Mouse (Mus musculus): ENCODE data around the gene Sema4c. TPM values are rescaled to one million over a fixed set of nuclear protein-coding genes. Genes with fewer than 3 reads are reported as not detected.

The Sema4c gene
- polyA plus RNA-seq, 1 experiment from 2014 or later: 3.9 TPM

DNA sequence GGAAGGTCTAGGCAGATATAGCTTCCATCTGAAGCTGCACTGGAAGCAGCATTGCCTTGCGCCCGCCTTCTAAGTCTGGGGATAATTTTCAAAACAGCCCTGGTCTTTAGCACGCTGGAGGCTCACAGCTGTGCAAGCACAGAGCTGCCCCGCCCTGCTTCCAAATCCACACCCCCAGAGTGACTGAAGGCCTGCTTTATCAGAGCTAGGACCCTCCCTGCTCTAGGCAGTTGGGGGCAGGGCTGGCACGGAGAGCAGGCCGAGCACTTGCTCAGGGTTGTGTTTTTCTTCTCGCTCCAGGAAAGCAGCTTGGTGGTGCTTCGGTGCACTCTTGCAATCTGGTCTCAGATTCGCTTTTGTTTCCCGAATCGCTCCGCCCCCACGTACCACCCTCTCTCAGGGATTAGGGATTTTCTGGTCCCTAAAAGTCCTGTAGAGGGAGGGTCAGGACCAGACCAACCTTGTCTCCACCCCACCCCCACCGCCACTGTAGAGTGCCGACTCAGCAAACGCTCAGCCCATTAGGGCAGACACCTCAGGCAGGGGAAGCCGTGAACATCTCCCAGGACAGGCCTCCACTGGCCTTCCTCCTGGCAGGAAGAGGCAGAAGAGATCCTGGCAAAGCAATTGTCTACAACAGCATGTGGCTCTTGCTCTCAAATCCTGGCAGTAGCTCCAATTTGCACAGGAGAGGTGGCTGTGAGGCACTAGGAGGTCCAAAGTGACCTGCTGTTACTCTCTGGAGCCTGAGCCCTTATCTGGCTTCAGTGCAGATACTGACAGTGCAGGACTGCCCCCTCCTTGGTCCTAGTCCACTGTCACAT is 22.4 kb upstream of the Sema4c start:
- H3K9me3 ChIP-seq (ENCODE audit: control insufficient read depth): no peaks in the 10 kb centered on the region
- no peaks in the 10 kb centered on the region for H3K27me3 ChIP-seq (replicated peaks; ENCODE audit: control insufficient read depth, insufficient read depth, low read length)
- H3K36me3 ChIP-seq (ENCODE audit: control insufficient read depth, insufficient read depth): no peaks in the 10 kb centered on the region
- TF ChIP-seq CTCF (IDR thresholded peaks at IDR 0.05; ENCODE audit: low read depth): 0 out of 2 replicates have a peak, but pooled peaks have one; percentile 14
- H3K9ac ChIP-seq (ENCODE audit: low read depth, low read length): no peak overlapping the region
- 0 out of 2 replicates have a peak overlapping the region, but pooled peaks have one; percentile 16 for H3K4me3 ChIP-seq (ENCODE audit: low read depth, low read length)
- peak overlapping the region; percentile 31 for H3K27ac ChIP-seq (ENCODE audit: low read depth, low read length)
- 1% methylated on average over 17 of the region's 17 CpGs for WGBS
- H3K4me2 ChIP-seq (replicated peaks; ENCODE audit: low read depth): peak overlapping the region; percentile 58
- peak; percentile 75 for ATAC-seq
- peaks cover 28% of the 10 kb centered on the region for H3K4me1 ChIP-seq (replicated peaks; ENCODE audit: control insufficient read depth, insufficient read depth, low read length)

GRCm38 (mm10) chr1:36579974-36580383 is 21.8 kb upstream of the Sema4c start:
- Histone ChIP-seq H3K27me3 (replicated peaks; ENCODE audit: control insufficient read depth, insufficient read depth, low read length) (no peaks in the 10 kb centered on the region), H3K4me2 (replicated peaks; ENCODE audit: low read depth) (peak overlapping the region; percentile 58), H3K36me3 (ENCODE audit: control insufficient read depth, insufficient read depth) (no peaks in the 10 kb centered on the region), H3K4me3 (ENCODE audit: low read depth, low read length) (no peak overlapping the region), H3K9me3 (ENCODE audit: control insufficient read depth) (no peaks in the 10 kb centered on the region), H3K9ac (ENCODE audit: low read depth, low read length) (no peak overlapping the region), H3K27ac (ENCODE audit: low read depth, low read length) (peak overlapping the region; percentile 31), H3K4me1 (replicated peaks; ENCODE audit: control insufficient read depth, insufficient read depth, low read length) (peaks cover 28% of the 10 kb centered on the region)
- no peak for TF ChIP-seq CTCF (IDR thresholded peaks at IDR 0.05; ENCODE audit: low read depth)
- peak; percentile 62 for ATAC-seq
- 28% methylated on average over 6 of the region's 6 CpGs for WGBS

DNA sequence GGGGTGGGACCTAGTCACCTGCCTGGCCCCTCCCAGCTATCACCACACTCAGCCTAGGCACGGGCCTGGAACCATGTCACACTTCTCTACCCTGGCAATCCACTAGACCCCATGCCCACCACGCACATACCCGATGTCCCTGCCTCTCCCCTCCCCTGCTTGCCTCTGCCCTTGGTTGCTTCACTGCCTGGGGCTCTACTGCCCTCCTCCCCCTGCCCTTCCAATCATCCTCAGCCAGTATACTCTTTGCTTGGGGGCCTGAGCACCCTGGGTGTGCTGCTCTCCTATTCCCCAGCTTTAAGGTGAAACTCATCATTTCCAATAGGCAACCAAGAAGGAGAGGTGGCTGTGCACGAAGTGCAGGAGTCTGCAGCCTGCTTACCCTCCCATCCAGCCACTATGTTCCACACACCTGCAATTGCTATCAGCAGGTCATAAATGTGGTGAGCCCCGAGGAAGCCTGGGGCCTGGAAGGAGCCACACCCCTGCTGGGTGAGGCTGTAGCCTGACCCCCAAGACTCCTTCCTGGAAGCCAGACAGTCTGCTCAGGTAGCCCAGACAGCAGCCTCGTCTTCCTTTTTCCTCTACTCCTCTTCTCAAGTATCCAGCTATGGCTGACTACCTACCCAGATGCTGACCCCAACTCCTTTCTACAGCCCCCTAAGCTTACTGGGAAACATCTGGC is 19.0 kb upstream of the Sema4c start:
- H3K9me3 ChIP-seq (ENCODE audit: control insufficient read depth): no peaks in the 10 kb centered on the region
- TF ChIP-seq CTCF (IDR thresholded peaks at IDR 0.05; ENCODE audit: low read depth): no peak
- H3K4me2 ChIP-seq (replicated peaks; ENCODE audit: low read depth): peak overlapping the region; percentile 27; the same call in 1 of the 2 replicates
- H3K4me3 ChIP-seq (ENCODE audit: low read depth, low read length): no peak overlapping the region
- H3K36me3 ChIP-seq (ENCODE audit: control insufficient read depth, insufficient read depth): no peaks in the 10 kb centered on the region
- peaks cover 28% of the 10 kb centered on the region for H3K4me1 ChIP-seq (replicated peaks; ENCODE audit: control insufficient read depth, insufficient read depth, low read length)
- peak; percentile 83 for ATAC-seq
- no peak overlapping the region for H3K27ac ChIP-seq (ENCODE audit: low read depth, low read length)
- no peaks in the 10 kb centered on the region for H3K27me3 ChIP-seq (replicated peaks; ENCODE audit: control insufficient read depth, insufficient read depth, low read length)
- 34% methylated on average over 6 of the region's 6 CpGs for WGBS
- no peak overlapping the region for H3K9ac ChIP-seq (ENCODE audit: low read depth, low read length)

GRCm38 (mm10) chr1:36575347-36575746 is 17.2 kb upstream of the Sema4c start:
- Histone ChIP-seq H3K4me1 (replicated peaks; ENCODE audit: control insufficient read depth, insufficient read depth, low read length) (peaks cover 26% of the 10 kb centered on the region), H3K9ac (ENCODE audit: low read depth, low read length) (no peak overlapping the region)
- ATAC-seq: no peak

GRCm38 (mm10) chr1:36574196-36574955 is 16.2 kb upstream of the Sema4c start:
- no peaks in the 10 kb centered on the region for H3K9me3 ChIP-seq (ENCODE audit: control insufficient read depth)
- H3K4me1 ChIP-seq (replicated peaks; ENCODE audit: control insufficient read depth, insufficient read depth, low read length): peaks cover 20% of the 10 kb centered on the region
- H3K4me2 ChIP-seq (replicated peaks; ENCODE audit: low read depth): no peak overlapping the region
- TF ChIP-seq CTCF (IDR thresholded peaks at IDR 0.05; ENCODE audit: low read depth): no peak
- H3K9ac ChIP-seq (ENCODE audit: low read depth, low read length): no peak overlapping the region
- no peak; the same call in 1 of the 2 replicates for ATAC-seq
- no peak overlapping the region for H3K4me3 ChIP-seq (ENCODE audit: low read depth, low read length)
- no peaks in the 10 kb centered on the region for H3K27me3 ChIP-seq (replicated peaks; ENCODE audit: control insufficient read depth, insufficient read depth, low read length)
- 58% methylated on average over 5 of the region's 5 CpGs for WGBS
- no peaks in the 10 kb centered on the region for H3K36me3 ChIP-seq (ENCODE audit: control insufficient read depth, insufficient read depth)
- no peak overlapping the region for H3K27ac ChIP-seq (ENCODE audit: low read depth, low read length)

More at GRCm38 (mm10) chr1:36575347-36575746, 17.2 kb upstream of the Sema4c start:
- no peak overlapping the region for H3K27ac ChIP-seq (ENCODE audit: low read depth, low read length)
- WGBS: 67% methylated on average over 6 of the region's 6 CpGs
- TF ChIP-seq CTCF (IDR thresholded peaks at IDR 0.05; ENCODE audit: low read depth): no peak
- H3K4me3 ChIP-seq (ENCODE audit: low read depth, low read length): no peak overlapping the region
- H3K27me3 ChIP-seq (replicated peaks; ENCODE audit: control insufficient read depth, insufficient read depth, low read length): no peaks in the 10 kb centered on the region
- no peaks in the 10 kb centered on the region for H3K36me3 ChIP-seq (ENCODE audit: control insufficient read depth, insufficient read depth)
- no peaks in the 10 kb centered on the region for H3K9me3 ChIP-seq (ENCODE audit: control insufficient read depth)
- no peak overlapping the region for H3K4me2 ChIP-seq (replicated peaks; ENCODE audit: low read depth)

GRCm38 (mm10) chr1:36573524-36573923 is 15.4 kb upstream of the Sema4c start:
- Histone ChIP-seq H3K4me3 (ENCODE audit: low read depth, low read length) (no peak overlapping the region), H3K36me3 (ENCODE audit: control insufficient read depth, insufficient read depth) (no peaks in the 10 kb centered on the region), H3K4me2 (replicated peaks; ENCODE audit: low read depth) (no peak overlapping the region), H3K27ac (ENCODE audit: low read depth, low read length) (no peak overlapping the region), H3K4me1 (replicated peaks; ENCODE audit: control insufficient read depth, insufficient read depth, low read length) (peaks cover 23% of the 10 kb centered on the region), H3K27me3 (replicated peaks; ENCODE audit: control insufficient read depth, insufficient read depth, low read length) (no peaks in the 10 kb centered on the region), H3K9me3 (ENCODE audit: control insufficient read depth) (no peaks in the 10 kb centered on the region), H3K9ac (ENCODE audit: low read depth, low read length) (no peak overlapping the region)
- WGBS: 76% methylated on average over 8 of the region's 8 CpGs
- no peak for TF ChIP-seq CTCF (IDR thresholded peaks at IDR 0.05; ENCODE audit: low read depth)
- no peak for ATAC-seq

Measured in intestine, postnatal 0 days (tissue).